Mouse (Mus musculus): ENCODE data around the gene Pnma1.

GRCm38 (mm10) chr12:84107692-84108091, 40.6 kb downstream of the Pnma1 start:
- TF ChIP-seq CTCF (IDR thresholded peaks at IDR 0.05; ENCODE audit: control insufficient read depth, insufficient read depth, insufficient replicate concordance, low read depth, low read length) = no peak
- no peak for TF ChIP-seq POLR2A (IDR thresholded peaks at IDR 0.05; ENCODE audit: control insufficient read depth, low read depth, low read length)
